Mouse (Mus musculus) liver, embryonic 14.5 days (tissue): Measurements from ENCODE around the gene Cd59a. TPM values are rescaled to one million over a fixed set of nuclear protein-coding genes. Genes with fewer than 3 reads are reported as not detected.

ENCODE experiments used
- ATAC-seq: fragments of 200-750 bp; cut with Nextera tagmentation; 2 replicates; pipeline ENCODE4 v1.8.0; 2017; ENCODE audit warnings: moderate number of reproducible peaks, mild to moderate bottlenecking, moderate library complexity; ENCODE audit not compliant: insufficient read depth
- DNase-seq, 3 experiments: peaks; one replicate each; pipeline ENCODE4 v3.0.0-alpha.2; 2012 to 2013; ENCODE audit warnings: low read depth in 3 of 3, low spot score in 3 of 3
- H3K27ac ChIP-seq: fragments of 300-500 bp; sonication (generic); 2 replicates; pipeline ENCODE4 v1.5.1; 2014; ENCODE audit warnings: moderate library complexity, mild to moderate bottlenecking, control low read depth, inconsistent platforms
- H3K27me3 ChIP-seq: fragments of 300-500 bp; sonication (generic); 2 replicates; pipeline ENCODE4 v1.6.1; 2014; ENCODE audit warnings: mild to moderate bottlenecking, low read length, moderate library complexity; ENCODE audit not compliant: control insufficient read depth, insufficient read depth
- H3K36me3 ChIP-seq: fragments of 300-500 bp; sonication (generic); replicated peaks from 2 replicates; pipeline ENCODE4 v1.6.1; 2014; ENCODE audit warnings: low read depth; ENCODE audit not compliant: control insufficient read depth, insufficient read depth
- H3K4me1 ChIP-seq, 2 experiments: fragments of 200-500 bp in 1 of 2; fragments of 300-500 bp in 1 of 2; sonication (generic) in 1 of 2; replicated peaks; 2 replicates each; pipeline ENCODE4 v1.6.1; 2012 to 2014; ENCODE audit warnings: antibody characterized with exemption in 1 of 2, inconsistent platforms in 1 of 2, low read length in 1 of 2; ENCODE audit not compliant: control insufficient read depth in 2 of 2, insufficient read depth in 2 of 2
- H3K4me2 ChIP-seq: fragments of 300-500 bp; sonication (generic); 2 replicates; pipeline ENCODE4 v1.6.1; 2014; ENCODE audit warnings: low read depth, mild to moderate bottlenecking, control low read depth, moderate library complexity
- H3K4me3 ChIP-seq, 2 experiments: fragments of 200-500 bp in 1 of 2; fragments of 300-500 bp in 1 of 2; sonication (generic) in 1 of 2; 2 replicates each; pipeline ENCODE4 v1.5.1; 2012 to 2014; ENCODE audit warnings: low read depth in 2 of 2, low read length in 2 of 2, mild to moderate bottlenecking in 2 of 2, control low read depth in 1 of 2, inconsistent platforms in 1 of 2, moderate library complexity in 1 of 2; ENCODE audit not compliant: insufficient read depth in 1 of 2
- H3K9ac ChIP-seq: fragments of 300-500 bp; sonication (generic); replicated peaks from 2 replicates; pipeline ENCODE4 v1.6.1; 2014; ENCODE audit warnings: mild to moderate bottlenecking, control low read depth, moderate library complexity
- H3K9me3 ChIP-seq: fragments of 300-500 bp; sonication (generic); 2 replicates; pipeline ENCODE4 v1.6.1; 2016; ENCODE audit warnings: low read length, mixed read lengths; ENCODE audit not compliant: control insufficient read depth
- CTCF ChIP-seq: IDR thresholded peaks from 2 replicates; pipeline ENCODE4 v1.5.1; 2016; ENCODE audit warnings: antibody characterized with exemption, low read depth, control low read depth
- EP300 ChIP-seq: IDR thresholded peaks from 2 replicates; pipeline ENCODE4 v1.6.1; 2016; ENCODE audit warnings: antibody characterized with exemption, low read depth
- WGBS: fragments of 180-500 bp; shearing (Covaris S2); extraction: QIAGEN DNeasy Blood & Tissue Kit; methylation state at CpG from one replicate; pipeline ENCODE4 v1.1.7; 2014; ENCODE audit not compliant: insufficient replicate concordance; 5-methylcytosine and 5-hydroxymethylcytosine counted together
- polyA plus RNA-seq, 2 experiments: library from polyadenylated mRNA; depleted of rRNA in 1 of 2; stranded (reverse) in 1 of 2; unstranded in 1 of 2; fragments of >200 nt; fragmentation: Nextera tagmentation in 1 of 2; extraction: Ambion mirVana in 1 of 2; gene quantifications; 2 replicates each; pipeline versions ENCODE4 v1.2.1 to v1.2.3; 2012 to 2014

Cd59a gene
- polyA plus RNA-seq, 2 experiments, result 41.3 to 94.7 TPM

- no peak for DNase-seq
- no peak overlapping the region for H3K27ac ChIP-seq
- WGBS, result 52% methylated on average over 7 of the region's 7 CpGs
- no peak overlapping the region for H3K4me2 ChIP-seq
- H3K27me3 ChIP-seq, result peaks cover 3% of the 10 kb centered on the region
- no peak overlapping the region for H3K4me3 ChIP-seq
- peaks cover 24 to 37% of the 10 kb centered on the region in 2 experiments for H3K4me1 ChIP-seq
- H3K9ac ChIP-seq, result no peak overlapping the region
- TF ChIP-seq EP300 (no peak), CTCF (no peak)
- H3K9me3 ChIP-seq, result no peaks in the 10 kb centered on the region
- ATAC-seq, result no peak
- H3K36me3 ChIP-seq, result no peaks in the 10 kb centered on the region
Observed at GRCm38 (mm10) chr2:104132266-104132859, 36.8 kb downstream of the Cd59a start.

- H3K4me2 ChIP-seq, result no peak overlapping the region
- DNase-seq, result no peak
- H3K27me3 ChIP-seq, result peaks cover 3% of the 10 kb centered on the region
- H3K27ac ChIP-seq, result no peak overlapping the region
- no peaks in the 10 kb centered on the region for H3K36me3 ChIP-seq
- no peak overlapping the region for H3K4me3 ChIP-seq
- H3K4me1 ChIP-seq, result peaks cover 24 to 37% of the 10 kb centered on the region in 2 experiments
- no peak overlapping the region for H3K9ac ChIP-seq
- WGBS, result 32% methylated on average over 12 of the region's 12 CpGs
- no peak for TF ChIP-seq CTCF
- no peak for TF ChIP-seq EP300
- no peaks in the 10 kb centered on the region for H3K9me3 ChIP-seq
- no peak for ATAC-seq
Observed at GRCm38 (mm10) chr2:104133042-104133810, 37.6 kb downstream of the Cd59a start.

- WGBS, result 37% methylated on average over 8 of the region's 8 CpGs
- no peak overlapping the region for H3K9ac ChIP-seq
Observed at GRCm38 (mm10) chr2:104134150-104135056, 38.8 kb downstream of the Cd59a start.

GRCm38 (mm10) chr2:104135920-104136319 is 40.3 kb downstream of the Cd59a start:
- peaks cover 7 to 13% of the 10 kb centered on the region in 2 experiments for H3K4me1 ChIP-seq
- no peak overlapping the region for H3K9ac ChIP-seq
- H3K27ac ChIP-seq, result no peak overlapping the region
- no peak for DNase-seq
- H3K36me3 ChIP-seq, result no peaks in the 10 kb centered on the region
- no peaks in the 10 kb centered on the region for H3K9me3 ChIP-seq
- no peak overlapping the region for H3K4me3 ChIP-seq
- peaks cover 3% of the 10 kb centered on the region for H3K27me3 ChIP-seq
- ATAC-seq, result no peak
- WGBS, result 36% methylated on average over 2 of the region's 2 CpGs
- TF ChIP-seq CTCF, result no peak
- TF ChIP-seq EP300, result no peak
- H3K4me2 ChIP-seq, result no peak overlapping the region

More at GRCm38 (mm10) chr2:104134150-104135056, 38.8 kb downstream of the Cd59a start:
- Histone ChIP-seq H3K4me1 (peaks cover 20 to 28% of the 10 kb centered on the region in 2 experiments), H3K4me2 (no peak overlapping the region), H3K4me3 (no peak overlapping the region), H3K36me3 (no peaks in the 10 kb centered on the region), H3K27me3 (peaks cover 3% of the 10 kb centered on the region), H3K9me3 (no peaks in the 10 kb centered on the region), H3K27ac (no peak overlapping the region)
- DNase-seq, result peak; percentile 59 to 67 (median 64)
- TF ChIP-seq EP300 (no peak), CTCF (peak; percentile 92)
- ATAC-seq, result no peak

- Histone ChIP-seq H3K36me3 (no peaks in the 10 kb centered on the region), H3K9me3 (no peaks in the 10 kb centered on the region; the same call in 1 of the 2 replicates), H3K4me3 (no peak overlapping the region), H3K9ac (no peak overlapping the region), H3K27me3 (no peaks in the 10 kb centered on the region), H3K27ac (no peak overlapping the region), H3K4me1 (peaks cover 8 to 9% of the 10 kb centered on the region in 2 experiments), H3K4me2 (no peak overlapping the region)
- ATAC-seq, result no peak
- TF ChIP-seq EP300 (no peak), CTCF (no peak)
- WGBS, result 56% methylated on average over 8 of the region's 8 CpGs
- DNase-seq, result no peak
Observed at GRCm38 (mm10) chr2:104142140-104142539, 46.5 kb downstream of the Cd59a start.
